Mouse (Mus musculus) midbrain, embryonic 14.5 days (tissue): ENCODE measurements around the gene Heatr1. TPM values are rescaled to one million over a fixed set of nuclear protein-coding genes. Genes with fewer than 3 reads are reported as not detected.
A peak's percentile ranks its signal among the peaks of the same experiment; 100 is the strongest.

Source experiments
- ATAC-seq: fragments of 200-750 bp; cut with Nextera tagmentation; 2 replicates; pipeline ENCODE4 v1.8.0; 2017; ENCODE audit warnings: moderate number of reproducible peaks, moderate library complexity; ENCODE audit not compliant: low FRiP score, low TSS enrichment
- DNase-seq: peaks from one replicate; pipeline ENCODE4 v3.0.0-alpha.2; 2015
- H3K27ac ChIP-seq: fragments of 300-500 bp; sonication (generic); replicated peaks from 2 replicates; pipeline ENCODE4 v1.5.1; 2014; ENCODE audit warnings: mild to moderate bottlenecking, low read depth, low read length, moderate library complexity
- H3K27me3 ChIP-seq: fragments of 300-500 bp; sonication (generic); 2 replicates; pipeline ENCODE4 v1.6.1; 2014; ENCODE audit warnings: low read length, control low read depth, mixed read lengths; ENCODE audit not compliant: control insufficient read depth, insufficient read depth
- H3K36me3 ChIP-seq: fragments of 300-500 bp; sonication (generic); 2 replicates; pipeline ENCODE4 v1.6.1; 2014; ENCODE audit warnings: low read length, control low read depth; ENCODE audit not compliant: control insufficient read depth, insufficient read depth
- H3K4me1 ChIP-seq: fragments of 300-500 bp; sonication (generic); 2 replicates; pipeline ENCODE4 v1.6.1; 2014; ENCODE audit warnings: mild to moderate bottlenecking, antibody characterized with exemption, low read length, control low read depth; ENCODE audit not compliant: control insufficient read depth, insufficient read depth
- H3K4me2 ChIP-seq: fragments of 300-500 bp; sonication (generic); 2 replicates; pipeline ENCODE4 v1.6.1; 2014; ENCODE audit warnings: mild to moderate bottlenecking, low read length, moderate library complexity
- H3K4me3 ChIP-seq: fragments of 300-500 bp; sonication (generic); replicated peaks from 2 replicates; pipeline ENCODE4 v1.5.1; 2014; ENCODE audit warnings: low read depth, low read length
- H3K9ac ChIP-seq: fragments of 300-500 bp; sonication (generic); replicated peaks from 2 replicates; pipeline ENCODE4 v1.6.1; 2014; ENCODE audit warnings: mild to moderate bottlenecking, low read length, moderate library complexity
- H3K9me3 ChIP-seq: fragments of 300-500 bp; sonication (generic); 2 replicates; pipeline ENCODE4 v1.6.1; 2016; ENCODE audit warnings: low read length, control low read depth, mixed read lengths; ENCODE audit not compliant: control insufficient read depth
- WGBS: fragments of 180-500 bp; shearing (Covaris S2); extraction: QIAGEN DNeasy Blood & Tissue Kit; methylation state at CpG from one replicate; pipeline ENCODE4 v1.1.7; 2014; 5-methylcytosine and 5-hydroxymethylcytosine counted together
- polyA plus RNA-seq: library from polyadenylated mRNA; unstranded; fragments of >200 nt; fragmentation: Nextera tagmentation; extraction: Ambion mirVana; gene quantifications from 2 replicates; pipeline ENCODE4 v1.2.1, GENCODE M21; 2014

Gene Heatr1
- polyA plus RNA-seq, 1 experiment from 2014 or later, result 21.1 TPM

DNA sequence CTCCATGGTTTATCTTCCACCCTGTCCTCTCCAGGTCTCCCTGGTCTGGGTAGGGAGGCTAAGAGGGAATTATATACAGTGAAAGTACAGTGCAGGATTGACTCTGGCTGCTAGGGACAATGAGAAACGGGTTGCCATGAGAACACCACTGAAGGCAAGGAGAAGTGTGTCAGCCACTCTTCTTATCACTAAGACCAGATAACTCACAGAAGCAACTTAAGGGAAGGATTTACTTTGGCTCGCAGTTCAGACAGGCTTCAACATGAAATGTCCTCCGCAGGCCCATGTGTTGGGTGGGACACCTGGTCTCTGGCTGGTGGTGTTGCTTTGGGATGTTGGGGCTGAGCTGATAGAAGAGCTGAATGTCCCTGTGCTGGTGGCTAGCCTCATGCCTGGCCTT is 22.1 kb upstream of the Heatr1 start:
- ATAC-seq, result no peak
- WGBS, result 90% methylated on average over 3 of the region's 3 CpGs
- H3K9me3 ChIP-seq, result no peaks in the 10 kb centered on the region

DNA sequence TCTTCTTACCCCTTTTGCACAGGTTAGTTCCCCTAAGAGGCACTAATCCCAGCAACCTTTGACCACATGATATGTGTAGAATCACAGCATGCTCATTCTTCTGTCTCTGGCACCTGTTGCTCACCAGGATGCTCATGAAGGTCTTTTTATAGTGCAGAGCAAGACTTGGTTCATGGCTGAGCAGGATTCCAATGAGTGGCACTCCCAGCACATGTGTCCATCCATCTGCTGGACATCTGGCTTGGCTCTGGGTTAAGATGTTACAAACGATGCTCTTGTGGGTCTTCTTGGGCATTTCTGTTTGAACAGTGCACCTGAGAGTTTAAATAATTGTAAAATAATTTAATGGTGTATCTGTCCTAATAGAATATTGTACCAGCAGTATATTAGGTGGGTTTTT is 18.0 kb upstream of the Heatr1 start:
- H3K27me3 ChIP-seq, result no peaks in the 10 kb centered on the region
- H3K4me1 ChIP-seq, result no peaks in the 10 kb centered on the region
- DNase-seq, result no peak
- WGBS, result 72% methylated on average over 1 of the region's 1 CpGs
- H3K36me3 ChIP-seq, result no peaks in the 10 kb centered on the region
- H3K9ac ChIP-seq, result no peak overlapping the region
- H3K4me2 ChIP-seq, result no peak overlapping the region
- no peak for ATAC-seq
- no peak overlapping the region for H3K4me3 ChIP-seq
- no peaks in the 10 kb centered on the region for H3K9me3 ChIP-seq
- no peak overlapping the region for H3K27ac ChIP-seq

More for the DNA sequence above, 22.1 kb upstream of the Heatr1 start:
- H3K36me3 ChIP-seq, result no peaks in the 10 kb centered on the region
- no peak overlapping the region for H3K4me2 ChIP-seq
- H3K27me3 ChIP-seq, result no peaks in the 10 kb centered on the region
- H3K4me1 ChIP-seq, result no peaks in the 10 kb centered on the region
- H3K9ac ChIP-seq, result no peak overlapping the region
- no peak overlapping the region for H3K4me3 ChIP-seq
- no peak for DNase-seq
- no peak overlapping the region for H3K27ac ChIP-seq

DNA sequence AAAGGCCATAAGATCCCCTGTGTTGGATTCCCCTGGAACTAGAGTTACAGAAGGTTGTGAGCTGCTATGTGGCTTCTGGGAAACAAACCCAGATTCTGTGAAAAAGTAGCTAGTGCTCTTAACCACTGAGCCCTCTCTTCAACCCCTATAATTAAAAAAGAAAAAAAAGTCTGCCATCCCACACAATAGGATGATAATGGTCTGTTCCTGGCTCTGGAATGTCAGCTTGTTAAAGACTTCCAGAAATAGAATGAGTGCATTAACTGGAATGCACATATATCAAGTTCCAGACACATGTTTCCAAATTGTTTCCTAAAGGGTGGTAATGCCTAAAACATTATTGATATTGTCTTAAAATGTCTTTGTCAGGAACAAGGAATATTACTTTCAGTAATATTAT is 10.0 kb upstream of the Heatr1 start:
- no peak for DNase-seq
- no peak for ATAC-seq
- Histone ChIP-seq H3K4me3 (no peak overlapping the region), H3K9ac (no peak overlapping the region), H3K36me3 (no peaks in the 10 kb centered on the region), H3K4me2 (no peak overlapping the region), H3K27ac (no peak overlapping the region), H3K27me3 (no peaks in the 10 kb centered on the region), H3K9me3 (no peaks in the 10 kb centered on the region), H3K4me1 (no peaks in the 10 kb centered on the region)

DNA sequence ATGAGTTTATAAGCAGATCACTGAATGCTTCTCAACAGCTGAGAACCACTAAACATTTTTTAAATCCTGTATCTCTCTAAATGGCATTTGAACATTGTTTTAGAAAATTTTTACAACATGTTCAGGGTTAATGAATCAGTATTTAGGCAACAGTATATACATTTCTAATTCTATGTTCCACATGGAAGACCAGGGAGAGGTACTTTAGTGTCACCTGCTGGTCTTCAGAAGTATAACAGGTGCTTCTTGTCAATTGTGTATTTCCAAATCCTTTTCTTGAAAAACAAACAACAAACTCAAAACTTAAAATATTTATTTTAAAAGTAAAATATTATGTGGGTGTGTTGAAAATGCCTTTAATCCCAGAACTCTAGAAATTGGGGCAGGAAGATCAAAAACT is 8.5 kb upstream of the Heatr1 start:
- ATAC-seq, result no peak
- no peak overlapping the region for H3K4me2 ChIP-seq

DNA sequence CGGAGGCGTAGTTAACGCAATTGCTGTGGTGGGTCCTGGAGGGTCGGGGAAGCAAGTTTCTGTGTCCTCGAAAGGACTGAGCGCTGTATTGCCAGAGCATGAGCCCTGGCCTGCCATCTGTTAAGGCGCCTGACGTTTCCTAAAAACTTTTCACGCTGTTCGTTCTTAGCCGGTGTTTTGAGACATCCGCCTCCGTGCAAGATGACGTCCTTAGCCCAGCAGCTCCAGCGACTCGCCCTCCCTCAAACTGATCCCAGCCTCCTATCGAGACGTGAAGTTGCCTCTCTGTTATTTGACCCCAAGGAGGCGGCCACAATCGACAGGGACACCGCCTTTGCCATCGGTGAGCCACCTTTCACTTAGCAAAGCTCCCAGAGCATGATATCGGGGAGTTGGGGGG is 744 bp downstream of the Heatr1 start:
- H3K27me3 ChIP-seq, result no peaks in the 10 kb centered on the region
- H3K9ac ChIP-seq, result peak overlapping the region; percentile 58
- H3K4me3 ChIP-seq, result peak overlapping the region; percentile 85
- no peaks in the 10 kb centered on the region for H3K9me3 ChIP-seq
- WGBS, result under 1% methylated on average over 23 of the region's 23 CpGs
- peak; percentile 18 for ATAC-seq
- H3K4me2 ChIP-seq, result peak overlapping the region; percentile 96
- peaks cover 7% of the 10 kb centered on the region; the same call in 1 of the 2 replicates for H3K4me1 ChIP-seq
- peaks cover 25% of the 10 kb centered on the region for H3K36me3 ChIP-seq
- H3K27ac ChIP-seq, result no peak overlapping the region
- DNase-seq, result no peak

More for the DNA sequence above, 8.5 kb upstream of the Heatr1 start:
- Histone ChIP-seq H3K36me3 (no peaks in the 10 kb centered on the region), H3K27me3 (no peaks in the 10 kb centered on the region), H3K4me3 (no peak overlapping the region), H3K9ac (no peak overlapping the region), H3K4me1 (no peaks in the 10 kb centered on the region), H3K27ac (no peak overlapping the region), H3K9me3 (no peaks in the 10 kb centered on the region)
- peak; percentile 76 for DNase-seq

DNA sequence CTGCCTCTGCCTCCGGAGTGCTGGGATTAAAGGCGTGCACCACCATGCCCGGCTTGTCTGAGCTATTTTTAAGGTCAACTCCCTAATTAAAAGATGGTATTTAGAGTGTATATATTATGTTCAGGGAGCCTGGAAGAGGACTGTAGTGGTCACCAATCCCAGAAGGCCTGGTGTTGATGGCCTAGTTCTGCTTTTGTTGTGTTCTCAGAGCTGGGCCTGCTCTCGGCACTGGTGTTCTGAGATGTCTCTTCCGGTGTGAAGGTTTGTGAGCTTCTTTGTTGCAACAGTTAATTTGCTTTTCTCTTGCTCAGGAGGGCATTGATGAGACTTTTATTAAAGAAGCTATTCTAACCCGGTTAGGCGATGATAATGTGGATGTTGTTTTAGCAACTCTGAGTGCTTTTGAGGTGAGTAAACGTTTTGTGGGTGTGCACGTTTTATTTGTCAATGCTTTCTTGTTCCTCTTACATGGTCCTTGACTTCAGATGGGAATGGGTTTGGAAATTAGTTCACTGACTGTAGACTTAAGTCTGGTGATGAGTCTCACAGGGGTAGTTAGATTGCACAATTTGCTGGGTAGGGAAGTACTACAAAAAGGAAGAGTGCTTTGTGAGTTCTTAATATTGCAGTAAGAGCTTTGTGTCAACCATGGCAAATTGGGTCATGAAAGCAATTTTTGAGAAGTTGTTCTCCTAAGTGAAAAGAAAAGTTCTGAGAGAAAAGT is 13.7 kb downstream of the Heatr1 start:
- ATAC-seq (no peak), DNase-seq (no peak)
- WGBS, result 97% methylated on average over 9 of the region's 9 CpGs
- no peaks in the 10 kb centered on the region for H3K27me3 ChIP-seq
- no peaks in the 10 kb centered on the region for H3K4me1 ChIP-seq
- no peak overlapping the region for H3K4me3 ChIP-seq
- H3K36me3 ChIP-seq, result peaks cover 76% of the 10 kb centered on the region
- no peak overlapping the region for H3K4me2 ChIP-seq
- no peak overlapping the region for H3K9ac ChIP-seq
- H3K9me3 ChIP-seq, result no peaks in the 10 kb centered on the region
- H3K27ac ChIP-seq, result no peak overlapping the region

DNA sequence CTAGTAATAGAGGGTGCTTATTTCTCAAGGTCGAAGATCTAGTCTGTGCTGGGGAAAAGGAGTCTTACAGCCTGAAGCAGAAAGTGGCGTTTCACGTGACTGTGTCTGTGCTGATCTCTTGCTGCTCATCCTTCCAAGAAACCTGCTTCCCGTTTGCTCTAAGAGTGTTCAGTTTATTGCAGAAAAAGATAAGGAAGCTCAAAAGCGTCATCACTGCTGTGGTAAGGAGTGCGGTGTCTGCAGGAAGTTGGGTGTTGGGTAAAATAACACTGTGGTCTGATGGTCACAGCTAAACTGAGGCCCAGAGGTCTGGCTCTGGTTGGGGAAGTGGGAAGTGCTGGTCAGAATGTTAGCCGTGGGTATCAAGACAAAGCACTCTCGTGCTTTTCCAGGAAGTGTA is 17.2 kb downstream of the Heatr1 start:
- no peak for DNase-seq
- WGBS, result 93% methylated on average over 8 of the region's 8 CpGs
- peaks cover 88% of the 10 kb centered on the region for H3K36me3 ChIP-seq

DNA sequence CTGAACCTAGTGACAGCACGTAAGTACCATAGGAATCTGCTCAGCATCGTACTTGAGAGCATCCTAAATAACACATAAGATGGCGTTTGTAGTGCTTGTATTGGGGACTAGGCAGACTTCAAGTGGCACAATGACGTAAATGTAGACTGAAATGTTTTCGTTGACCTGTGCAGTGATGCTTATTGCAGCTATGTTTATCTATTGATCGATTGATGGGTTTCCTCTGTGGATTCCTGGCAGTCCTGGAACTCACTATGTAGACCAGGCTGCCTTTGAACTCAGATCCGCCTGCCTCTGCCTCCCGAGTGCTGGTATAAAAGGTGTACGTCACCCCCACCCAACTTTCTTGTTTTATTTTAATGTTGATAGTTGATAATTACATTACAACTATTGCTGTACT is 25.8 kb downstream of the Heatr1 start:
- Histone ChIP-seq H3K4me1 (no peaks in the 10 kb centered on the region), H3K36me3 (peaks cover 92% of the 10 kb centered on the region), H3K27me3 (no peaks in the 10 kb centered on the region), H3K9me3 (no peaks in the 10 kb centered on the region), H3K4me3 (no peak overlapping the region), H3K27ac (no peak overlapping the region), H3K9ac (no peak overlapping the region), H3K4me2 (no peak overlapping the region)
- ATAC-seq (no peak), DNase-seq (no peak)
- 96% methylated on average over 9 of the region's 9 CpGs for WGBS

More for the DNA sequence above, 17.2 kb downstream of the Heatr1 start:
- Histone ChIP-seq H3K9me3 (no peaks in the 10 kb centered on the region), H3K4me1 (no peaks in the 10 kb centered on the region), H3K9ac (no peak overlapping the region), H3K4me3 (no peak overlapping the region), H3K4me2 (no peak overlapping the region), H3K27me3 (no peaks in the 10 kb centered on the region), H3K27ac (no peak overlapping the region)
- ATAC-seq, result no peak

DNA sequence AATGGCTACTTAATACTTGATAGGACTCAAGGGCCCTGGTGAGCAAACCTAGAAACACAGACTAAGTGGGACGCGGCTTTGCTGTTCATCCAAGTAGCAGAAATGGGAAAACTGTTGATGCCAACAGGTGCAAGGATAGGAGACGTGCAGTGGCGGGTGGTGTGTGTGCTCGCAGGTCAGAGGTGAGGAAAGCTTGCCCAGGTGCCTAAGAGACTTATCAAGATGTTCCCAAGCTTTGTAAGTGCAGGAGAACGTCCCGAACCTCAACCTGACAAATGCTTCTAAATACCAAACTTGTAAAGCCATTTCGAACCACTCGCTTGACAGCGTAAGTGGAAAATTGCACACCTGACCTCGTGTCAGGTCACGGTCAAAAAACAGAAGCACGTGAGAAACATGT is 33.7 kb downstream of the Heatr1 start:
- no peaks in the 10 kb centered on the region for H3K9me3 ChIP-seq
- H3K9ac ChIP-seq, result no peak overlapping the region
- no peak overlapping the region for H3K4me3 ChIP-seq
- H3K36me3 ChIP-seq, result peaks cover 96% of the 10 kb centered on the region
- H3K4me2 ChIP-seq, result no peak overlapping the region
- WGBS, result 97% methylated on average over 13 of the region's 13 CpGs
- no peaks in the 10 kb centered on the region for H3K4me1 ChIP-seq
- no peak overlapping the region for H3K27ac ChIP-seq
- H3K27me3 ChIP-seq, result no peaks in the 10 kb centered on the region
- DNase-seq (no peak), ATAC-seq (no peak)
